ENCODE assay signal across 18 mouse cellular contexts in genomic region chr15:83365697-83366096, GRCm38 (mm10). TPM values are rescaled to one million over a fixed set of nuclear protein-coding genes. Genes with fewer than 3 reads are reported as not detected.
DNase-seq lines count a peak whose midpoint lies in the region; ATAC-seq and TF ChIP-seq lines count a peak whose summit lies in the region.
"Had no signal": no experiment of that assay in that cellular context is flagged by ENCODE, and none has a peak within 500 bp of the region (broad histone marks: within the 10 kb centered on the region; RNA-seq: fewer than 3 reads in every experiment).

No protein-coding gene starts in this region.

- no peak for ATAC-seq in lung, postnatal 0 days
- no peak for ATAC-seq in intestine, embryonic 15.5 days
- ATAC-seq: CD4-positive, CD25-positive, alpha-beta regulatory T cell, adult 4 months had no signal

- H3K27ac ChIP-seq in kidney, adult 2 months (ENCODE audit: insufficient read depth, low read depth, low read length): no peak overlapping the region
- no peak overlapping the region for H3K27ac ChIP-seq in lung, postnatal 0 days (ENCODE audit: low read length)
- no peak overlapping the region for H3K27ac ChIP-seq in intestine, embryonic 15.5 days
- H3K27ac ChIP-seq: heart, embryonic 13.5 days; kidney, embryonic 15.5 days; limb, embryonic 10.5 days; neural tube, embryonic 13.5 days had no signal

- H3K4me3 ChIP-seq in kidney, adult 2 months (ENCODE audit: insufficient read depth, low read depth, low read length): no peak overlapping the region
- no peak overlapping the region for H3K4me3 ChIP-seq in lung, postnatal 0 days (ENCODE audit: low read depth, low read length)
- H3K4me3 ChIP-seq in intestine, embryonic 15.5 days (replicated peaks): no peak overlapping the region
- H3K4me3 ChIP-seq: heart, embryonic 13.5 days; limb, embryonic 10.5 days; neural tube, embryonic 13.5 days had no signal

- H3K36me3 ChIP-seq in kidney, adult 2 months (ENCODE audit: control insufficient read depth, insufficient read depth, low read length): no peaks in the 10 kb centered on the region
- H3K36me3 ChIP-seq in lung, postnatal 0 days (ENCODE audit: insufficient read depth, low read length): no peaks in the 10 kb centered on the region
- no peaks in the 10 kb centered on the region for H3K36me3 ChIP-seq in intestine, embryonic 15.5 days
- H3K36me3 ChIP-seq: heart, embryonic 13.5 days; kidney, embryonic 15.5 days; limb, embryonic 10.5 days; neural tube, embryonic 13.5 days had no signal

- TF ChIP-seq CTCF in kidney, adult 2 months (conservative IDR thresholded peaks at IDR 0.05; ENCODE audit: insufficient read depth, insufficient read length, low read depth, low read length): peak; percentile 41; the same call in 1 of the 2 replicates
- TF ChIP-seq CTCF in lung, postnatal 0 days (IDR thresholded peaks at IDR 0.05): peak; percentile 58

- no peaks in the 10 kb centered on the region for H3K27me3 ChIP-seq in kidney, adult 2 months (replicated peaks; ENCODE audit: control insufficient read depth, insufficient read depth, low read length)
- no peaks in the 10 kb centered on the region for H3K27me3 ChIP-seq in lung, postnatal 0 days (replicated peaks; ENCODE audit: insufficient read depth, low read length)
- no peaks in the 10 kb centered on the region for H3K27me3 ChIP-seq in intestine, embryonic 15.5 days (replicated peaks)
- H3K27me3 ChIP-seq: kidney, embryonic 15.5 days had no signal

- no peak for DNase-seq in kidney, adult 2 months
- no peak for DNase-seq in kidney, adult 11 months
- DNase-seq in lung, postnatal 0 days (ENCODE audit: low spot score): peak; percentile 33
- DNase-seq in lung, postnatal 10 days: no peak
- no peak for DNase-seq in spleen, adult 12 weeks (ENCODE audit: low spot score)
- no peak for DNase-seq in urinary bladder, postnatal 4 days (ENCODE audit: low spot score in 2 of 2)
- DNase-seq: adrenal gland, adult 2 months; cerebellum, adult 9-10 months; gastrocnemius, postnatal 25 days; layer of hippocampus, adult 9-11 months; right cerebral cortex, postnatal 4 days; thymus, postnatal 4 days had no signal

- H3K9me3 ChIP-seq in lung, postnatal 0 days (ENCODE audit: low read length): no peaks in the 10 kb centered on the region
- H3K9me3 ChIP-seq in intestine, embryonic 15.5 days: no peaks in the 10 kb centered on the region
- H3K9me3 ChIP-seq: heart, embryonic 13.5 days; kidney, embryonic 15.5 days; limb, embryonic 10.5 days; neural tube, embryonic 13.5 days had no signal

- TF ChIP-seq POLR2A in kidney, adult 2 months (IDR thresholded peaks at IDR 0.05; ENCODE audit: low read depth, low read length): no peak

- no peak for TF ChIP-seq EP300 in lung, postnatal 0 days (IDR thresholded peaks at IDR 0.05)

- no peak overlapping the region for H3K4me2 ChIP-seq in lung, postnatal 0 days (replicated peaks; ENCODE audit: low read depth, low read length)
- peak overlapping the region; percentile 62; the same call in 1 of the 2 replicates for H3K4me2 ChIP-seq in intestine, embryonic 15.5 days (replicated peaks)
- H3K4me2 ChIP-seq: neural tube, embryonic 13.5 days had no signal

- no peak overlapping the region for H3K9ac ChIP-seq in lung, postnatal 0 days (replicated peaks; ENCODE audit: low read depth)
- H3K9ac ChIP-seq in intestine, embryonic 15.5 days: no peak overlapping the region
- H3K9ac ChIP-seq: heart, embryonic 13.5 days; kidney, embryonic 15.5 days; neural tube, embryonic 13.5 days had no signal

- no peaks in the 10 kb centered on the region; the same call in 1 of the 2 replicates for H3K4me1 ChIP-seq in kidney, adult 2 months (ENCODE audit: control insufficient read depth, insufficient read depth, low read length)
- no peaks in the 10 kb centered on the region; the same call in 1 of the 2 replicates for H3K4me1 ChIP-seq in lung, postnatal 0 days (ENCODE audit: insufficient read depth, low read depth, low read length)
- H3K4me1 ChIP-seq in intestine, embryonic 15.5 days (replicated peaks): peaks cover 3% of the 10 kb centered on the region; the same call in 1 of the 2 replicates

RNA-seq across cellular contexts. Expression of gene Arfgap3, which starts 15.7 kb away (rescaled TPM):
- polyA plus RNA-seq in kidney, adult 2 months (2012; rRNA removed): 21.4 and 26.5 TPM in 2 replicates
- polyA plus RNA-seq in lung, postnatal 0 days (2015; fragmentation: Nextera tagmentation; extraction: Ambion mirVana): 41.1 and 44.2 TPM in 2 replicates
- polyA plus RNA-seq in intestine, embryonic 15.5 days (2015; fragmentation: Nextera tagmentation; extraction: Ambion mirVana): 60.5 and 62.9 TPM in 2 replicates
